Mouse (Mus musculus) central nervous system, embryonic 18 days (tissue): ENCODE data around the gene Zfp791. TPM values are rescaled to one million over a fixed set of nuclear protein-coding genes. Genes with fewer than 3 reads are reported as not detected.

Experiments used
- polyA plus RNA-seq: library from polyadenylated mRNA; depleted of rRNA; stranded (reverse); fragments of >200 nt; gene quantifications from 2 replicates; pipeline ENCODE4 v1.2.3, GENCODE M21; 2012; rRNA removed

The Zfp791 gene
- 3.2 and 3.6 TPM in 2 replicates for polyA plus RNA-seq

GRCm38 (mm10) chr8:85122995-85123394, at the start of gene Zfp791:
TSS of gene Zfp791 (minus strand) at chr8:85123095.

GRCm38 (mm10) chr8:85151624-85152023, 28.7 kb upstream of the Zfp791 start, which contains the start of gene Cks1brt:
TSS of gene Cks1brt (plus strand) at chr8:85151924.

GRCm38 (mm10) chr8:85083108-85083813, 39.6 kb downstream of the Zfp791 start, which contains the start of gene Man2b1:
TSS of gene Man2b1 (plus strand) at chr8:85083270.

GRCm38 (mm10) chr8:85081216-85081555, 41.7 kb downstream of the Zfp791 start, which contains the start of gene Wdr83:
TSS of gene Wdr83 (minus strand) at chr8:85081306.

DNA sequence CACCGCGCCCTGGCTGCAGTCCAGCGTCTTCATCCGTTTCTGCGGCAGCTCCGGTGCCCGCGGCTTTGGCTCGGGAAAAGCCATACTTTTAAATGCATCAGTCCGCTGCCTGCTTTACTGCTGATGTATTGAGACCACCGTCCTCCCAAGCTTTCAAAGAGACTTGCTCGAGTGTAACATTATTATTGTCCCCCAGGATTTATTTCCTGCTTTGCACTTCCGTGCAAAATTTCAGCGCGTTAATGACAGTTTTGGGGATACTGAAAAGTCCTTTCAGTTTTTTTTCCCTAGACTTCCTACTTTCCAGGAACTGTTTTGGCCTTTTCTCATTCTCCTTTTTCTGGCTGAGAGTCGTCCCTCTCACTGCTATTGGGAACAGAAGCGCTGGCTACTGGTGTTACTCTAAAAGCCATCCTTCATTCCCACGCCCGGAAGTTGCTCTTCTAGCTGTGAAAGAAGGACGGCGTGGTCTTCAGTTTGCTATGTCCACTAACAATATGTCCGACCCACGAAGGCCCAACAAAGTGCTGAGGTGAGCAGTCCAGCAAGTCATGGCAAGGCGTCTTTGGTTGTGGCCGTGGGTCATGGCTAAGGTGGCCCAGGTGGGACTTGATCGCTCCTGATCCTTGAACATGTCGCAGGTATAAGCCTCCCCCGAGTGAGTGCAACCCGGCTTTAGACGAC, 42.2 kb downstream of the Zfp791 start, which contains the start of gene Wdr83os:
Gene Wdr83os (plus strand): TSS at position 209 of the 684 bp plus-strand sequence.

GRCm38 (mm10) chr8:85071514-85072281, 51.2 kb downstream of the Zfp791 start, which contains the start of gene Dhps:
TSS of gene Dhps (plus strand) at chr8:85071757.

GRCm38 (mm10) chr8:85067982-85068381, 54.9 kb downstream of the Zfp791 start, which contains the start of gene Gm5741:
TSS of gene Gm5741 (minus strand) at chr8:85067982.

DNA sequence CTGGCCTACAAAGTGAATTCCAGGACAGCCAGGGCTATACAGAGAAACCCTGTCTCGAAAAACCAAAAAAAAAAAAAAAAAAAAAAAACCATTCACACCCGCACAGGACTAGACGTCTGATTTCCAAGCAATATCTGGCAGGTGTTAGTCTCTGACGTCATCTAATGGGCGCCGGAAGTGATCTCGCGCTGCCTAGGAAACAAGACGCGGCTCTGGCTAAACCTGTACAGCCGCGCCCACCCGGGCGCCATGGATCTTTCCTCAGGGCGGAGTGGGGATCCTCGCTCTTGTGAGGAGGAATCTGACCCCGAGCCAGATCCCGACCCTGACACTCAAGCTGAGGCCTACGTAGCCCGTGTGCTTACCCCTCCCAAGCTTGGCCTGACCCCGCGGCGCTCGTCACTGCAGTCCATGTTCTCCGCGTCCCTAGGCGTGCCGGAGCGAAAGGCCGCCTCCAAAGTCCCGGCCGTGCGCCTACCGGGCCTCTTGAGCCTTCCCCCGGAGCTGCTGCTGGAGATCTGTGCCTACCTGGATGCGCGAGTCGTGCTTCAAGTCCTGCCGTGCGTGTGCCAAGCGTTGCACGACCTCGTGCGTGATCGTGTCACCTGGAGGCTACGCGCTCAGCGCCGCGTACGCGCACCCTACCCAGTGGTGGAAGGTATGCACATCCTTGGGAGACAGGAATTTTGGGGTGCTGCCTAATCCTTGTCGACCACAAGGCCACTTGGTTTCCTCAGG, 62.8 kb downstream of the Zfp791 start, which contains the start of gene Fbxw9:
Gene Fbxw9 (plus strand): TSS at position 177 of the 738 bp plus-strand sequence.

Other genes with a start within 250 kb of the Zfp791 start
- gene Gcdh, start 229.2 kb downstream of the Zfp791 start, polyA plus RNA-seq = 50.4 and 56.7 TPM in 2 replicates
- gene Klf1, start 221.2 kb downstream of the Zfp791 start, polyA plus RNA-seq = 0.32 and 0.45 TPM in 2 replicates
- gene Dnase2a, start 214.5 kb downstream of the Zfp791 start, polyA plus RNA-seq = 3.3 TPM in 2 replicates
- gene Mast1, start 185.7 kb downstream of the Zfp791 start, polyA plus RNA-seq = 122 and 141 TPM in 2 replicates
- gene Rtbdn, start 176.1 kb downstream of the Zfp791 start, polyA plus RNA-seq = 8.7 and 10.8 TPM in 2 replicates
- gene Gm49661, start 153.7 kb downstream of the Zfp791 start, polyA plus RNA-seq = 0.75 TPM in 1 of 2 replicates, not detected in the other
- 668 and 713 TPM in 2 replicates for gene Prdx2, start 153.5 kb downstream of the Zfp791 start, polyA plus RNA-seq
- 41.1 and 47.4 TPM in 2 replicates for gene Rnaseh2a, start 153.3 kb downstream of the Zfp791 start, polyA plus RNA-seq
- gene Junb, start 144.4 kb downstream of the Zfp791 start, polyA plus RNA-seq = 7.0 and 11.0 TPM in 2 replicates
- 42.6 and 48.9 TPM in 2 replicates for gene Hook2, start 132.5 kb downstream of the Zfp791 start, polyA plus RNA-seq
- gene Best2, start 108.6 kb downstream of the Zfp791 start, polyA plus RNA-seq = 0.05 TPM in 2 replicates
- gene Asna1, start 97.8 kb downstream of the Zfp791 start, polyA plus RNA-seq = 218 and 220 TPM in 2 replicates
- gene Trir, start 96.3 kb downstream of the Zfp791 start, polyA plus RNA-seq = 203 and 208 TPM in 2 replicates
- gene Tnpo2, start 86.2 kb downstream of the Zfp791 start, polyA plus RNA-seq = 131 and 148 TPM in 2 replicates
- gene Fbxw9, start 63.0 kb downstream of the Zfp791 start, polyA plus RNA-seq = 101 and 106 TPM in 2 replicates
- 0.66 and 0.82 TPM in 2 replicates for gene Gm5741, start 55.1 kb downstream of the Zfp791 start, polyA plus RNA-seq
- 79.2 and 83.7 TPM in 2 replicates for gene Dhps, start 51.3 kb downstream of the Zfp791 start, polyA plus RNA-seq
- 121 and 138 TPM in 2 replicates for gene Wdr83os, start 42.4 kb downstream of the Zfp791 start, polyA plus RNA-seq
- 70.0 and 71.1 TPM in 2 replicates for gene Wdr83, start 41.8 kb downstream of the Zfp791 start, polyA plus RNA-seq
- gene Man2b1, start 39.8 kb downstream of the Zfp791 start, polyA plus RNA-seq = 21.2 and 23.5 TPM in 2 replicates
- gene Cks1brt, start 28.8 kb upstream of the Zfp791 start, polyA plus RNA-seq = not detected in 2 replicates
- not detected in 2 replicates for gene Olfr371, start 102.9 kb upstream of the Zfp791 start, polyA plus RNA-seq
- gene Orc6, start 176.5 kb upstream of the Zfp791 start, polyA plus RNA-seq = 76.3 and 77.4 TPM in 2 replicates
- gene Vps35, start 176.7 kb upstream of the Zfp791 start, polyA plus RNA-seq = 98.5 and 106 TPM in 2 replicates